Mouse (Mus musculus) lung, embryonic 16.5 days (tissue): Measurements from ENCODE around the gene Zfp488. TPM values are rescaled to one million over a fixed set of nuclear protein-coding genes. Genes with fewer than 3 reads are reported as not detected.
A peak's percentile ranks its signal among the peaks of the same experiment; 100 is the strongest.

Experiments
- ATAC-seq: fragments of 200-750 bp; cut with Nextera tagmentation; 2 replicates; pipeline ENCODE4 v1.8.0; 2017; ENCODE audit warnings: low read depth, mild to moderate bottlenecking, moderate library complexity
- H3K27ac ChIP-seq: fragments of 300-500 bp; sonication (generic); 2 replicates; pipeline ENCODE4 v1.5.1; 2014; ENCODE audit warnings: mild to moderate bottlenecking, control low read depth, low read length
- H3K27me3 ChIP-seq: fragments of 300-500 bp; sonication (generic); 2 replicates; pipeline ENCODE4 v1.6.1; 2014; ENCODE audit warnings: low read depth, low read length, mixed read lengths; ENCODE audit not compliant: control insufficient read depth, insufficient read depth
- H3K36me3 ChIP-seq: fragments of 300-500 bp; sonication (generic); 2 replicates; pipeline ENCODE4 v1.6.1; 2014; ENCODE audit warnings: low read length; ENCODE audit not compliant: control insufficient read depth, insufficient read depth
- H3K4me1 ChIP-seq: fragments of 300-500 bp; sonication (generic); replicated peaks from 2 replicates; pipeline ENCODE4 v1.6.1; 2014; ENCODE audit warnings: low read length, mixed read lengths; ENCODE audit not compliant: control insufficient read depth, insufficient read depth
- H3K4me2 ChIP-seq: fragments of 300-500 bp; sonication (generic); 2 replicates; pipeline ENCODE4 v1.6.1; 2014; ENCODE audit warnings: low read depth, low read length, control low read depth
- H3K4me3 ChIP-seq: fragments of 300-500 bp; sonication (generic); 2 replicates; pipeline ENCODE4 v1.5.1; 2014; ENCODE audit warnings: mild to moderate bottlenecking, low read length, control low read depth
- H3K9ac ChIP-seq: fragments of 300-500 bp; sonication (generic); 2 replicates; pipeline ENCODE4 v1.6.1; 2014; ENCODE audit warnings: low read length, control low read depth
- H3K9me3 ChIP-seq: fragments of 300-500 bp; sonication (generic); 2 replicates; pipeline ENCODE4 v1.6.1; 2016; ENCODE audit warnings: low read length; ENCODE audit not compliant: control insufficient read depth
- WGBS: fragments of 180-500 bp; shearing (Covaris S2); extraction: QIAGEN DNeasy Blood & Tissue Kit; methylation state at CpG from one replicate; pipeline ENCODE4 v1.1.7; 2014; 5-methylcytosine and 5-hydroxymethylcytosine counted together
- polyA plus RNA-seq: library from polyadenylated mRNA; unstranded; fragments of >200 nt; fragmentation: Nextera tagmentation; extraction: Ambion mirVana; gene quantifications from 2 replicates; pipeline ENCODE4 v1.2.1, GENCODE M21; 2015

Zfp488 gene
- polyA plus RNA-seq, 1 experiment from 2014 or later: not detected

GRCm38 (mm10) chr14:33958841-33959240, 19.7 kb downstream of the Zfp488 start:
- H3K4me3 ChIP-seq: no peak overlapping the region
- H3K4me1 ChIP-seq: no peaks in the 10 kb centered on the region
- WGBS: 21% methylated on average over 3 of the region's 3 CpGs
- ATAC-seq: no peak
- no peaks in the 10 kb centered on the region for H3K27me3 ChIP-seq
- H3K36me3 ChIP-seq: no peaks in the 10 kb centered on the region
- H3K27ac ChIP-seq: no peak overlapping the region
- no peak overlapping the region for H3K9ac ChIP-seq
- H3K9me3 ChIP-seq: no peaks in the 10 kb centered on the region
- no peak overlapping the region for H3K4me2 ChIP-seq

GRCm38 (mm10) chr14:33958186-33958585, 20.4 kb downstream of the Zfp488 start:
- Histone ChIP-seq H3K4me2 (no peak overlapping the region), H3K4me3 (no peak overlapping the region), H3K27me3 (no peaks in the 10 kb centered on the region), H3K27ac (no peak overlapping the region), H3K36me3 (no peaks in the 10 kb centered on the region), H3K4me1 (no peaks in the 10 kb centered on the region), H3K9ac (no peak overlapping the region), H3K9me3 (no peaks in the 10 kb centered on the region)
- WGBS: 71% methylated on average over 4 of the region's 4 CpGs
- ATAC-seq: no peak

GRCm38 (mm10) chr14:33956055-33956454, 22.5 kb downstream of the Zfp488 start:
- Histone ChIP-seq H3K9ac (no peak overlapping the region), H3K36me3 (no peaks in the 10 kb centered on the region), H3K27ac (no peak overlapping the region), H3K4me2 (no peak overlapping the region), H3K27me3 (no peaks in the 10 kb centered on the region), H3K4me3 (no peak overlapping the region), H3K9me3 (no peaks in the 10 kb centered on the region), H3K4me1 (no peaks in the 10 kb centered on the region)
- ATAC-seq: no peak
- WGBS: 63% methylated on average over 13 of the region's 13 CpGs

GRCm38 (mm10) chr14:33953761-33954160, 24.8 kb downstream of the Zfp488 start, which contains the start of gene Rbp3:
Gene Rbp3, plus strand, starts transcription at chr14:33954003.
- no peak for ATAC-seq
- Histone ChIP-seq H3K27ac (no peak within 1 kb of the TSS), H3K4me2 (no peak within 1 kb of the TSS)

GRCm38 (mm10) chr14:33952233-33952981, 26.2 kb downstream of the Zfp488 start:
- 32% methylated on average over 6 of the region's 6 CpGs for WGBS
- H3K36me3 ChIP-seq: no peaks in the 10 kb centered on the region
- no peak overlapping the region for H3K4me2 ChIP-seq
- no peaks in the 10 kb centered on the region for H3K4me1 ChIP-seq
- H3K9me3 ChIP-seq: no peaks in the 10 kb centered on the region
- no peak for ATAC-seq
- no peak overlapping the region for H3K4me3 ChIP-seq
- H3K9ac ChIP-seq: no peak overlapping the region
- no peaks in the 10 kb centered on the region for H3K27me3 ChIP-seq
- H3K27ac ChIP-seq: no peak overlapping the region

More at GRCm38 (mm10) chr14:33953761-33954160, 24.8 kb downstream of the Zfp488 start, which contains the start of gene Rbp3:
- H3K27me3 ChIP-seq: no peaks in the 10 kb centered on the region
- no peaks in the 10 kb centered on the region for H3K9me3 ChIP-seq
- H3K4me3 ChIP-seq: no peak within 1 kb of the TSS
- WGBS: 86% methylated on average over 5 of the region's 5 CpGs
- H3K36me3 ChIP-seq: no peaks in the 10 kb centered on the region
- no peaks in the 10 kb centered on the region for H3K4me1 ChIP-seq
- H3K9ac ChIP-seq: no peak within 1 kb of the TSS

GRCm38 (mm10) chr14:33946125-33946524, 32.4 kb downstream of the Zfp488 start:
- H3K4me3 ChIP-seq: no peak overlapping the region
- no peak overlapping the region for H3K9ac ChIP-seq
- no peak overlapping the region for H3K27ac ChIP-seq
- H3K9me3 ChIP-seq: no peaks in the 10 kb centered on the region
- no peak overlapping the region for H3K4me2 ChIP-seq
- 62% methylated on average over 6 of the region's 6 CpGs for WGBS
- H3K27me3 ChIP-seq: no peaks in the 10 kb centered on the region
- no peaks in the 10 kb centered on the region for H3K36me3 ChIP-seq
- ATAC-seq: no peak
- H3K4me1 ChIP-seq: no peaks in the 10 kb centered on the region

- no peak overlapping the region for H3K4me2 ChIP-seq
- H3K27me3 ChIP-seq: no peaks in the 10 kb centered on the region
- no peaks in the 10 kb centered on the region for H3K4me1 ChIP-seq
- no peaks in the 10 kb centered on the region for H3K36me3 ChIP-seq
- H3K9ac ChIP-seq: no peak overlapping the region
- H3K9me3 ChIP-seq: no peaks in the 10 kb centered on the region
- no peak overlapping the region for H3K4me3 ChIP-seq
- H3K27ac ChIP-seq: no peak overlapping the region
- WGBS: 58% methylated on average over 5 of the region's 5 CpGs
- ATAC-seq: no peak
Observed at GRCm38 (mm10) chr14:33942222-33942621, 36.3 kb downstream of the Zfp488 start.

GRCm38 (mm10) chr14:33940739-33941138, 37.8 kb downstream of the Zfp488 start, which contains the start of gene Gdf2:
Gene Gdf2, plus strand, starts transcription at chr14:33941039.
- H3K36me3 ChIP-seq: no peaks in the 10 kb centered on the region
- H3K27me3 ChIP-seq: no peaks in the 10 kb centered on the region; the same call in 1 of the 2 replicates
- WGBS: 26% methylated on average over 8 of the region's 8 CpGs
- no peaks in the 10 kb centered on the region for H3K4me1 ChIP-seq
- no peak within 1 kb of the TSS for H3K4me3 ChIP-seq
- H3K27ac ChIP-seq: no peak within 1 kb of the TSS
- H3K9ac ChIP-seq: no peak within 1 kb of the TSS
- H3K4me2 ChIP-seq: no peak within 1 kb of the TSS
- H3K9me3 ChIP-seq: no peaks in the 10 kb centered on the region
- ATAC-seq: no peak

GRCm38 (mm10) chr14:33939117-33939516, 39.4 kb downstream of the Zfp488 start:
- peak overlapping the region; percentile 33 for H3K4me2 ChIP-seq
- 31% methylated on average over 9 of the region's 9 CpGs for WGBS
- no peak overlapping the region for H3K27ac ChIP-seq
- peak overlapping the region; percentile 24; the same call in 1 of the 2 replicates for H3K4me3 ChIP-seq
- H3K36me3 ChIP-seq: no peaks in the 10 kb centered on the region
- H3K9ac ChIP-seq: 0 out of 2 replicates have a peak overlapping the region, but pooled peaks have one; percentile 37
- H3K9me3 ChIP-seq: no peaks in the 10 kb centered on the region
- ATAC-seq: peak; percentile 45; the same call in 1 of the 2 replicates
- no peaks in the 10 kb centered on the region for H3K4me1 ChIP-seq
- H3K27me3 ChIP-seq: peaks cover 3% of the 10 kb centered on the region; the same call in 1 of the 2 replicates
